Mouse (Mus musculus): ENCODE results near the gene Ybx3.
A peak's percentile ranks its signal among the peaks of the same experiment; 100 is the strongest.

The Ybx3 gene

DNA sequence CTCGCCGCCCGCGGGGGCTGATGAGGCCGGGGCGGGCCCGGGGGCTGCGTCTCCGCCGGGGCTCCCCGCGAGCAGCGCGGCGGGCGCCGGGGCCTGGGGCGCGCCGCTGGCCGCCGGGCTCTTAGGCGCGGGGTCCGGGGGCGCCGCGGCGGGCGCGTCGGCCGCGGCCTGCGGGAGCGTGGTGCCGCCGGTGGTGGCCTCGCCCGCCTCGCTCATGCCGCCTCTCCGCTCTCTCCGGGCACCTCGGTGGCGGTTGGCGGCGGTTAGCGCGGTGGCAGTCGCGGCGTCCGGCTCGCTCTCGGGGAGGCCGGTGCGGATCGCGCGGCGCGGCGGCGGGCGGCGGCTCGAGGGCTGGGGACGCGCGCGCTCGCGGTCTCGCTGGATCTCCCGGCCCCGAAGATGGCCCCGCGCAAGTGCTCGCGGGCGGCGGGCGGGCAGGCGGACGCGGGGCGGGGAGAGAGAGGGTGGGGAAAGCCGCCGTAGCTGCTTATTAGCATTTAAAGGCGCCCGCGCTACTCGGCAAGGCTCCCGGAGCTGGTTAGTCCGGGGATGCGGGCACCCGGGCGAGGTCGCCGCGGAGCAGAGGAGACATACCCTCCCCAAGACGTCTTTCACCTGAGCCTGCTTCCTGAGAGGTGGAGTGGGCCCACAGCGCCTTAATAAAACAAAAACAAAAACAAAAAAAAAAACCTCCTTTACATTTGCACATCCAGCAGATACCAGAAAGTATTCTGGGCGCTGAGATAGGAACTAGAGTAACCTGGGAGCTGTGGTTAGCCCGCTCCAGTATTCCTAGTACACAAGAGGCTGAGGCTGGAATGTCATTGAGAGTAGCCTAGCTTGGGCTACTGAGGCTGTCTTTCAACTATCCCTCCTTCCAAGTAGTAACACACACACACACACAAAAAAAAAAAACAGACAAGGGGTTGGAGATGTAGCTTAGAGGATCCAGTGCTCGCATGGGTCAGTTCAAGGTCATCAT lies at the start of gene Ybx3:
TSS of gene Ybx3 (minus strand) at position 437 of the 982 bp plus-strand sequence.
- peak; percentile 93 for DNase-seq

DNA sequence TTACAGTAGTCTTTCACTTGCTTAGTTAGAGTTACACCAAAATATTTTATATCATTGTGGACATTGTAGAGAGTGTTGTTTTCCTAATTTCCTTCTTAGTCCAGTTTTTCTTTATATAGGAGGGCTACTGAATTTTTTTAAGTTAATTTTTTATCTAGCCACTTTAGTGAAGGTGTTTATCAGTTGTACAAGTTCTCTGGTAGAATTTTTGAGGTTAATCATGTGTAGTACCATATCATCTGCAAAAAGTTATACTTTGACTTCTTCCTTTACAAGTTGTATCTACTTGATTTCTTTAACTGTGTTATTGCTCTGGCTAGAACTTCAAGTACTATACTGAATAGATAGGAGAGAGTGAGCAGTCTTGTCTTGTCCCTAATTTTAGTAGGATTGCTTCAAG lies 48.4 kb upstream of the Ybx3 start:
- DNase-seq, result no peak

DNA sequence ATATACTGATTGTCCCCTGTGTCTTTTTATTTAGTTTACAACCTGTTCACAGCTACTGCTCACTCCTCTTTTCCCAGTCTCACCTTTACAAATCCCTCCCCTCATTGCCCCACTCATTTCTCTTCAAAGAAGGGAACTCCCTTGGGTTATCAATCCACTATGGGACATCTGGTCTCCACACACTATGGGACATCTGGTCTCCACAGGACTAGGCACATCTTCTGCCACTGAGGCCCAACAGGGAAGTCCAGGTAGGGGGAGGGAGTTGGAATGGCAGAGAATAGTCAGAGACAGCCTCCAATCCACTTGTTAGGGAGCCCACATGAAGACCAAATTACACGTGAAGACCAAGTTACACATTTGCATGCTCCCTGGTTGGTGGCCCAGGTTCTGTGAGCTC lies 45.8 kb upstream of the Ybx3 start:
- no peak for DNase-seq

DNA sequence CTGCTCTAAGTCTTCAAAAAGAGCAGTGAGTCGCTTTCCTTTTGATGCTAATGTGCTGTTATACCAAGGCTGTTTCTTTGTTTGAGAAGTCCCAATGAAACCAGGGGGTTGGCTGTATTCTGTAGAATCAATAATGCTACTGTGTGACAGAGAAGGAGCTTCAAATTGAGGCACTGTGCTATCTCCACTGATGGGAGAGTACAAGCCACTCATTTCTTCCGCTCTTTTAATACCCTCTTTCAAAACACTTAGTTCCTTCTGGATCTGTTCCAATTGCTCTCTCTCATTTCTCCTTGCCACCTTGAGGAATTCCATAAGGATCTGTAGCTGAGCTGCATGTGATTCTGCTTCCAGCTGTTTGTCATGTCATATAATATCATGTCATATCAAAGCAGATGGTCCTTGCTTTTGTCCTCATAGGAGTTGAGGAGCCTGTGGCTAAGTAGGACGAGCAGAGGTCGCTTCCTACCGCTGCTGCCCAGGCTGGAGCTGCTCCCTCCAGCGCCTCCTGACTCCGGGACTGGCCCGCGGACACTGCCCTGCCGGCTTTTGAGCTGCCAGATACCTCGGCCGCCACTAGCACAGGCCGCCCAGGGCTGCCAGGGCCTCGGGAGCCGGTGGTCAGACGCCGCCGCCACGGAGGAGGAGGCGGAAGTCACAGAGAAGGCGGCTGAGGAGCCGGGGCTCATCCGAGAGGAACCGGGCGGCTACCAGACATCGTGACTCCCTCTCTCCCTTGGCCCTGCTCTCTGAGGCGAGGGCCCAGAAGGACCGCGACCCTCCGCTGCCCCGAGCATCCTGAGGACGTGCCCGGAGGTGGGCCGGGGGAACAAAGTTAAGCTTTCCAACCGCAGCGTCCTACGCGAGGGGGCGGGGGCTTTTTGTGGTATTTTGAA lies 45.1 kb upstream of the Ybx3 start:
- DNase-seq, result peak; percentile 20

DNA sequence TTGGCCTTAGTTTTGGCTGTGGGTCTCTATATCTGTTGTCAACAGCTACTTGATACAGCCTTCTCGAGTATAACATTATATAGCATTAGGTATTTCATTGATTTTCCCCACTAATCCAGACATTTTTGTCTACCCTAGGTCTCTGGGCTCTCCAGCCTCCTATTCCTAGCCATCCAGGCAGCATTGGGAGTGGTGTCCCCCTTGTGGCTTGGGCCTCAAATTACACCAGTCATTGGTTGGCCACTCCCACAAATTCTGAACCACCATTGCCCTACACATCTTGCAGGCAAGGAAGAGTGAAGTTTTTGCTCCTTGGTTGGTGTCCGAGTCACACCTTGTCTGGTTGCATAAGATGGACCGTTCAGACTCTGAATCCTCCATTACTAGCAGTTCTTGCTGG lies 33.3 kb upstream of the Ybx3 start:
- peak; percentile 36 for DNase-seq

DNA sequence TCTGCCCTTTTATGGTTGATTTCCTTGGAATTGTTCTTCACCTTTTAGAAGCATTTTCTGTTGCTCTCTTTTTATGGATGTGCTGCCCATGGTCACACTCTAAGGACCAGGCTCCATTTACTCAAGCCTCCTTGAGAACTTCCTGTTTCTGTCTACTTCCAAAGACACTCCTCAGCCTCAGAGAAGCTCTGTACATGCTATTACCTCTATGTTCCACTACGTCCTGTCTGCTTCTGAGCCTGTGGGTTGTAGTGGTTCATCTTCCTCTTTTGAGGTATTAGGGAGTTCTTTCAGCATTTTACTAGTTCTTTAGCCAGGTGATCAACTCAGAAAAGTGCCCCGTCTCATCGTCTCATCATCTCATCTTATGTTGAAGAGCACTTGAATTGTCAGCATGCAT lies 31.3 kb upstream of the Ybx3 start:
- no peak for DNase-seq

DNA sequence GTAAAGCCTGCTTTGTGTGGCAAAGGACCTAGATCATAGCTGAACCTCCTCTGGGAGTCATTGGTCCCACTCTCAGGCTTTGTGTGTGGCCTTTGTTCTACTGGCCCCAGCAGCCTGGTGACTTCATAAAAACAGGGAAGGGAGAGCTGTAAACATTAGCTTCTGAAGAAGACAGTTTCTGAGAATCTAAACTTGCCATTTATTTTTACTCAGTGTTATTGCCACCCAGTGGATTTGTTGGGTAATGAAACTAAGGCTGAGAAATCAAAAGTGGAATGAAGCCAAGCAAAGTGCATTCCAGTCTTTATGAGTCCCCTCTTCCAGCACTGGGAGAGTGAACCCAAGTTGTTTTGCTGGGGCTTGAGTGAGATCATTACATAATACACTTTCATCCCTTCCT lies 30.5 kb upstream of the Ybx3 start:
- peak; percentile 34 for DNase-seq

DNA sequence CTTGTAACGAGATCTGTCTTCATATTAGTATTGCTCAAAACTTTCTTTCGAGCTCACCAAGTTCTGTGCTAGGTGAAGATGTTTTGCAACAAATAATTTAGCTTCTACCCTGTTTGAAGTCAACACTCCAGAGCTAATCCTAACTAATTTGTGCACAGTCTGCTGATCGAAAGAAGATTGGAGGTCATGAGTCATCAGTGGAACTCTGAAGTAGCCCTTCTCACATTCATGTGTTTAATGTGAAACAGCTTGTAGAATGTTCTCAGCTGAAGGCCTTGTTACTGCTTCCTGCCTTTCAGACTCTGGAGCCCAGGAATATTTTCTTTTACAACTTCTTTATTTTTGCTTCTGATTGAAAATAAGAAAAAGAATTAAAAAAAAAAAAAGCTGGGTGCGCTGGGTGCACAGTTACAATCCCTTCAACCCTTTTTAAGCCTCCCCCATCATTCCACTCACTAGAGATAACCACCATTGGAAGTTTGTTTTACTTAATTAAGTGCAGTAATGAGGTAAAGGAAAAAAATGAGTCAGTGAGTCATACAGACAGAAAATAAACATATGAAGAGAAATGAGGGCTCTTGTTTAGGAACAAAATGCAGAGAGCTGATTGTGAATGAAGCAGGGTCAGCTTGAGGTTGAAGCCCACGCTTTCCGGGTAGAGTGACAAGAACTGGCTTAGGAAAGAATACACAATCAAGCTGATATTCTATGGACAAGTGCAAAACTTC lies 23.0 kb upstream of the Ybx3 start:
- DNase-seq, result no peak

DNA sequence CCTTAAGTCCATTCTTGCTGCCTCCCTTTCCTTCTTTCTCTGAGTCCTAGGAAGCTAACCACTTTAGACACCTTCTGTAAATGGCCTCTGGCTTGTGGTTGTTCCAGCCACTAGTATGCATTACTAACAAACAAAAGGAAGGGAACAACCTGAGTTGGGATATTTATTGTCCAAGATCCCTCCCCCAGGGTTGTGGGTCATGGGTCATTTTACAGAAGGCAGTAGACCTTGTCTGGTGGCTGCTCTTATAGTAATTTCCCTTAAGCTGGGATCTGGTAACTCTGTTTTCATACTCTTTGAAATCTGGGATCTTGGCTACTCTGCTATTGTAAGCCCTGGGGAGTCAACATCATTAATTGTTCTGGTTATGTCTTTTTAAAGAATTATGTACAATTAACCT lies 18.7 kb upstream of the Ybx3 start:
- DNase-seq, result no peak

DNA sequence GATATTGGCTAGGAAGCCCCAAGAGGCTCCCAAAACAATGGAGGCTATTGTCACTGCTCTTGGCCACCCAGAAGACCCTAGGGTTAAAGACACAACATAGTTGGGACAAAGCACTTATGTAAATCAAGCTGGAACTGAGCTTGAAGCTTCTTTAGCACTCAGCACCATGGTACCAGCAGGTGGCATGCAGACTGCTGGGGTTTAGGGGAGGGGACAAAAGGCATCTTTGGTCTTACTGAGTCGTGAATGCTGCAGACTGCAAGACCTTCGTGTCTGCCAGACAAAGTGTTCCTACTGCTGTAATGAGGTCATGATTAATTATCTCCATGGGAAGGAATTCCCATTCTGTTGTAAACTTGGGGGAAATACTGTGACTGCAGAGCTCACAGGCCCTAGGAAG lies 17.6 kb upstream of the Ybx3 start:
- no peak for DNase-seq

DNA sequence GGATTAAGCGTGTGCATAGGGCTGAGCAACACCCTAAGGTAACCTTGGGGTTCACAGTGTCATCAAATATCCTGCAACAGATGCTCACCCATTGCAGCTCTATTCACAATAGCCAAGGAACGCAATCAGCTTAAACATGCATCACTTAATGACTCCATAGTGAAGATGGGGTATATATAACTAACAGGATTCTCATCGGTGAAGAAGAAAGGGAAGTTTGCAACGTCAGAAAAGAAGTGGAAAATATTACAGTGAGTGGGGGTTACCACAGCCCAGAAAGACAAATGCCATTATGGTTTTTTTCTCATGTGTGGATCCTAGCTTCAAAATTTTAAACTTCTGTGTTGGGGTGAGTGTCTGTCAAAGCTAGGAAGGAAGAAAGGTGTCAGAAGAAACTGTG lies 16.9 kb upstream of the Ybx3 start:
- no peak for DNase-seq

DNA sequence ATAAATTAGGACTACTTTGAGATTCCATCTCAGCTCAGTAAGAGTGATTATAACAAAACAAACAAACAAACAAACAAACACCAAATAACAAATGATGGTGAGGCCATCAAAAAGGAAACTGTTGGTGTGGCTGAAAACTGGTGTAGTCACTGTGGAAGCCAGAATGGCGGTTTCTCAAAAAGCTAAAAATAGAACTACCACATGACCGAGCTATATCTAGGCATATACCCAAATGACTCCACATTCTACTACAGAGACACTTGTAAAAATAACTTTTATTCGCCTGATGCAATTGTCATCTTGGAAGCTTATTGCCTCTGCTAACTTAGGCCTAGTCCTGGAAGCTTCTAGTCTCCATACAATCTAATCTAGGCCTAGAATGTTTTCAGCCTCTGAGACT lies 16.0 kb upstream of the Ybx3 start:
- DNase-seq, result no peak

DNA sequence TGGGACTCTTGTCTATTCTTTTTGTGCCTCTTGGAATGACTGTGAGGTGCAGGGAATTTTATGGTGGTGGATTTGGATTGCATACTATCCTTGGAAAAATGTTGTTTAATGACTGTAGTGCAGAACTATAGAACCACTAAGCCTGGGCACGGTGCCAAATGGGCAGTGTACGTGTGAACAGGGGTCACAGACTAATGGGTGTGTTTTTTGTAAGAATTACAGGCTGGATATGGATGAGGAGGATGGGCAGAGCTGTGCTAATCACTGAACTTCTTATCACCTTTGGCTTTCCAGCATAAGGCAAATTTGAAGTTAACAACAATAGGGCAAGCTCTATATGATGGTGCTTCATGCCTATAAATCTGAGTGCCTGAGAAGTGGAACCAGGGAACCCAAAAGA lies 14.8 kb upstream of the Ybx3 start:
- peak; percentile 43 for DNase-seq

DNA sequence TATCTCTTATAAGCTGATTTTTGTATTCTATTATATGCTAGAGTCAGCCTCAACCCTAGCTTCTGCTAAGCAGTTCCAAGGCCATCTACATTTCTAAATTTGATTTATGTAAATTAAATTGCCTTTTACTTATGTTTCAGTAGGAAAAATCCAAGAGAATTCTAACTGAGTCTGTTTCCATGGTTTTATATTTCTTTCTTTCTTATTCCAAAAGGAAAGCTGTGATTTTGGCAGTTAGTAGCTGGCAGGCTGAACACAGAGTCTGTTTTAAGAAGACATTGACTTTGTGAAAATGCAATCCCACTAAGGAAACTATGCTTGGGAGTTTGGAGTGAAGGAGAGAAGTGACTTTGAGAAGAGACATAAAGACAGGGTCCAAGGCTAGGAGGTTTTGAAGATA lies 14.3 kb upstream of the Ybx3 start:
- no peak for DNase-seq

DNA sequence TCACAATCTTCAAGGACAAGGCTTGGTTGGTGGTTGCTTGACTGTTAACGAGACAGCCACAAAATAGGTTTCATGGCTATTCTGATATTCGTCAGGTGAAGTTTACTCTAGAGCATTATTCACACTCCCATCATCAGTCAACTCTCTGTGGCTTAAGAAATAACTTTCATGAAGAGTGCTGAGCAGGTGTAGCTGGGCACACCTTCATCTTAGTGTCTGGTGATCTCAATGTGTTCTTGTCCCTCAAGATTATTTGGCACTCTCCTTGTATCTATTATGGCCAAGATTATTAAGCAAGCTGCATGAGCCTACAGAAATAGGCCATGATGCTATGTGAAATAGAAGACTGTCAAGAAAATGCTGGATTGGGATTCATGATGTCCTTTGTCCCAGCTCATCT lies 13.0 kb upstream of the Ybx3 start:
- no peak for DNase-seq

DNA sequence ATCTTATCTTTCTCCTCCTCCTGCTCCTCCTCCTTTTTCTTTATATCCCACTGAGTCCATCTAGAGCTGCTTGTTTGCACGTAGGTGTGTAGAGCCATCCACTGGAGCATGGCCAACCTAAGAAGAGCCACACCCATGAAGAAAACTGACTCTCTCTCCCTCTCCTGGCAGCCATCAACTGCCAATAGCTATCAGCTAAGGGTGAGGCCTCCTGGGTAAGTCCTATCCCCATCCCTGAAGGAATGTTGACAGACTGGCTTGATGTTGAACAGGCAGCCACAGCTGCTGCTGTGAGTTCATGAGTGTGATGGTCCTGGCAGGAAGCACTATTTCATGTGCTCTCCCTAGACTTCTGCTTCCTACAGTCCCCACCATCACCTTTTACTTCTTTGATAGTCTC lies 8.4 kb upstream of the Ybx3 start:
- no peak for DNase-seq

DNA sequence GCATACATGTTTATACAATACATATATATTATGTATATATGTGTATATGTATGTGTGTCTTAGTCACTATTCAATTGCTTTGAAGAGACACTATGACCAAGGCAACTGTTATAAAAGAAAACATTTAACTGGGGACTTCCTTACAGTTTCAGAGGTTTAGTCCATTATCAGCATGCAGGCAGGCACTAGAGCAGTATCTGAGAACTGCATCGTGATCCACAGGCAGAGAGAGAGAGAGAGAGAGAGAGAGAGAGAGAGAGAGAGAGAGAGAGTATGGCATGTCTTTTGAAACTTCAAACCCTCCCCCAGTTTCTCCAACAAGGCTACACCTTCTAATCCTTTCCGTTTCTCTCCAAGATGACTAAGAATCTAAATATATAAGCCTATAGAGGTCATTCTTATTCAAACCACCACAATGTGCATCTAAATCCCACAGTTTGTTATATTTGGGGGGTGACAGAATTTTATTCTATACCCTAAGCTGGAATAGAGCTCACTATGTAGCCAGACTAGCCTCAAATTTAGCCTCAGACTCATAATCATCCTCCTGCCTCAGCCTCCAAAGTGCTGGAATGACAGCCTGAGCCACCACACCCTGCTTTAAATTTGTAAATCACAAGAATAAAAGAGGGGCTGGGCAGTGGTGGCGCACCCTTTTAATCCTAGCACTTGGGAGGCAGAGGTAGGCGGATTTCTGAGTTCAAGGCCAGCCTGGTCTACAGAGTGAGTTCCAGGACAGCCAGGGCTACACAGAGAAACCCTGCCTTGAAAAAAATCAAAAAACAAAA lies 5.8 kb upstream of the Ybx3 start:
- no peak for DNase-seq

DNA sequence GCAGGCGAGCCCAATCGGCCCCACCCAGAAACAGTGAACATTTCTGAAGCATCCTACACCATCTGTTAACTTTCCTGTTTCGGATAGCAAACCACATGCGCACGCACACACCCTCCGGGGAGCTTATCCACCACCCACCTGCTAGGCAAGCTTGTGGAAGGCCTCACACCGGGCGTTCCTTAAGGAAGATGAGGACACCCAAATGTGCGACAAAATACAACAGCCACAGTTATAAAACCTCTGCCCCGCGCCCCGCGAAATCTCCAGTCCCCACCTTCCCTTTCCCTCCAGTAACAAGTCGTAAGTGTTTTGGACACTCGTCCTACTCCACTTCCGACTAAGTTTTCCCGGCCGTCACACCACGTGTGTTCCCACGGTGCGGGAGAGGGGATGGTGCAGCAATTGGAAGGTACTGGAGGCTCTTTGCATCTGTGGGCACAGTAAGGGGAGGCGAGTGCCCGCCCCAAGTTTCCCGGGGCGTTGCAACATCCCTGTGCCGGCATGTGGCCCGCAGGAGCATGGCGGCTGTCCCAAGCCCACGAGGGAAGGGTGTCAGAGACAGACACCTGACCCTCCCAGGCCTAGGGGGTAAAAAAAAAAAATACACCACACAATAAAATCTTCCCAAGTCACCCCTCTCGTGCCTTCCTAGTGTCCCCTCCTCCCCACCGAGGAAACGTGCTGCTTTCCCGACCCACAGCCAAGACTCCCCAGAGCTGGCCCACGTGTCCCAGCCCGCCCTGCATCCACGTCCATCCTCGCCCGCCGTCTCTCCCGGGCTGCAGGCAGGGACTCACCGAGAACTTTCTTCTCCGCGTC lies 846 bp downstream of the Ybx3 start:
- peak; percentile 60 for DNase-seq

DNA sequence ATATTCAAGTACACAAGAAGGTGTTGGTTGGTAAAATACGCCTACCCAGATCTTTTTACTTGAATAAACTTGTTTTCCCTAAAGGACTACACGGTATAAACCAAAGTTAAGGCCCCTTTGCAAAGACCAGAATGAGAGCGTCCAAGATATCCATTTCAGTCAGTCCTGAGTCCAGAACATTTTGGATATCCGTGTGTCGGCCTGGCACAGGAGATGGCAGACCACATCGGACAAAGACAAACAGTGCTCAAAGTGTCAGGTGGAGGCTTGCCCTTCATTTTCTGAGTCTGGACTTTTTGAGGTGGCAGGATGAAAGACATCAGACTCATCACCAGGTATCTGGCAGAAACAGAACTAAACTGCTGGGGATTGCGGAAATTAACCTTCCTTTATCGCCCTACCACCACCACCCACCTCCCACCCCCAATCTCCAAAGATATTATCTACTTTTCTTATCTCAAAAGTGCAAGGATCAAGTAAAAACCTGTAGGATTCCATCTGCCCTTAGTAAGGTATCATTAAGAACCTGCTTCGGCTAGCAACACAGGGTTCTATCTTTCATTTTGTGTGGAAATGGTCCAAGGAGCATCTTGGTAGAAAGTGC lies 1.8 kb downstream of the Ybx3 start:
- DNase-seq, result no peak

DNA sequence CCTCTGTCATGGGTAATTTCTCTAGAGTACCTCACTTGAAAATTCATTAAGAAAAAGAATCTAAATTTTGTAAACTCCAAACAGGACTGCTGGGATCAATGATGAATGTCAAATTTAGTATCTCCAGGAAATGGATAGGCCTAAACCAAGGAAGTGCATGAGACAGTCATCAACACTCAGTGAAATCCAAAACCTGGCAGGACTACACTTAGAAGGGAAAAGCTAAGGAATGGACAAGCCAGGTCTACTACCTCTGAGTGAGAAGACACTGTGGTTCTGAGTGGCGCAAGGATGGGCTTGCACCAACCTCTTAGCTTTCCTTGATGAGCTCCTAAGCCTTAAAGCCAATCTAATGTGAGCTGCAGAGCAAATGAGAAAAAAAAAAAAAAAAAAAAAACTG lies 2.8 kb downstream of the Ybx3 start:
- no peak for DNase-seq

Data from kidney, postnatal 10 days (tissue).